Mouse (Mus musculus): Measurements from ENCODE around the gene Ptprm. TPM values are rescaled to one million over a fixed set of nuclear protein-coding genes. Genes with fewer than 3 reads are reported as not detected.

Gene Ptprm
- total and polyA plus RNA-seq, 3 experiments, result not detected

DNA sequence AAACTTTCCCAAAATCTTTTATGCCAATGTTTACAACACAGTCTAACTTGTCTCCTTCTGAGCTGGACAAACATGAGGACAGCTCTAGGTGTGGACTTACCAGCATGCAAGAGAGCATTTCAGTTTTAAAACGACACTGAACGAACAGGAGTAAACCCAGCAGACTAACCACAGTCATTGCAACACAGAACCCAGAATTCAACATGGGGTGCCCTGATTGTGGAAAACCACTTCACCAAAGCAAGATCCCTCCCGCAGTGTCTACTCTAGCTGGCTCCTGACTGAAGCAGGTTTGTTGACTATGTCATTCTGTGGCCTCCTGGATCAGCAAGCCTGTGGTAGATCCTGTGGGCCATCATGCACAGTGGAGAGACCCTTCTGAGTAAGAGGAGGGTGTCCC is 19.9 kb downstream of the Ptprm start:
- H3K4me3 ChIP-seq (ENCODE audit: control insufficient read depth in 1 of 2, insufficient read depth in 1 of 2, low read depth in 2 of 2, low read length in 2 of 2), result no peak overlapping the region
- H3K36me3 ChIP-seq (ENCODE audit: control insufficient read depth in 1 of 2, insufficient read depth in 2 of 2, low read length in 2 of 2), result no peaks in the 10 kb centered on the region
- no peaks in the 10 kb centered on the region for H3K4me1 ChIP-seq (ENCODE audit: control insufficient read depth in 1 of 2, insufficient read depth in 2 of 2, low read length in 2 of 2)
- no peaks in the 10 kb centered on the region for H3K27me3 ChIP-seq (ENCODE audit: control insufficient read depth in 1 of 2, insufficient read depth in 2 of 2, low read length in 2 of 2)
- no peak overlapping the region for H3K9ac ChIP-seq (ENCODE audit: control insufficient read depth, low read depth, low read length, poor library complexity, severe bottlenecking)
- H3K79me2 ChIP-seq (ENCODE audit: control insufficient read depth, insufficient read depth, low read length, poor library complexity), result no peaks in the 10 kb centered on the region
- H3K27ac ChIP-seq (ENCODE audit: control insufficient read depth, low read depth, low read length), result no peak overlapping the region
- no peak for TF ChIP-seq TBP (IDR thresholded peaks at IDR 0.05; ENCODE audit: low read depth, low read length)
- no peak for TF ChIP-seq POLR2AphosphoS2 (IDR thresholded peaks at IDR 0.05; ENCODE audit: low read length)
- no peak for TF ChIP-seq ZNF384 (IDR thresholded peaks at IDR 0.05; ENCODE audit: low read depth, low read length)
- no peak for TF ChIP-seq POLR2AphosphoS5 (IDR thresholded peaks at IDR 0.05; ENCODE audit: borderline replicate concordance, low read depth, low read length)
- no peak for TF ChIP-seq HCFC1 (IDR thresholded peaks at IDR 0.05; ENCODE audit: low read depth, low read length)
- TF ChIP-seq ZKSCAN1 (IDR thresholded peaks at IDR 0.05; ENCODE audit: low read depth, low read length), result no peak
- TF ChIP-seq TAL1 (IDR thresholded peaks at IDR 0.05; ENCODE audit: low read length), result no peak
- TF ChIP-seq MEF2A (IDR thresholded peaks at IDR 0.05; ENCODE audit: extremely low read depth, insufficient replicate concordance, low read depth, low read length, poor library complexity, severe bottlenecking), result no peak
- no peak for TF ChIP-seq MAFK (IDR thresholded peaks at IDR 0.05; ENCODE audit: borderline replicate concordance, low read depth, low read length)
- TF ChIP-seq NRF1 (IDR thresholded peaks at IDR 0.05; ENCODE audit: insufficient read depth, low read depth, low read length, poor library complexity, severe bottlenecking), result no peak
- TF ChIP-seq GATA1 (IDR thresholded peaks at IDR 0.05; ENCODE audit: low read depth, low read length), result no peak
- TF ChIP-seq NELFE (IDR thresholded peaks at IDR 0.05; ENCODE audit: low read depth, low read length), result no peak
- no peak for TF ChIP-seq JUND (IDR thresholded peaks at IDR 0.05; ENCODE audit: low read depth, low read length)
- no peak for TF ChIP-seq USF1 (IDR thresholded peaks at IDR 0.05; ENCODE audit: low read depth, low read length)
- no peak for TF ChIP-seq USF2 (IDR thresholded peaks at IDR 0.05; ENCODE audit: borderline replicate concordance in 1 of 2, insufficient read depth in 1 of 2, low read depth in 1 of 2, low read length in 2 of 2)
- TF ChIP-seq RAD21 (IDR thresholded peaks at IDR 0.05; ENCODE audit: low read depth, low read length), result no peak
- DNase-seq (ENCODE audit: low read depth, low spot score), result no peak
- H3K9me3 ChIP-seq (replicated peaks; ENCODE audit: insufficient read depth, low read length), result no peaks in the 10 kb centered on the region

DNA sequence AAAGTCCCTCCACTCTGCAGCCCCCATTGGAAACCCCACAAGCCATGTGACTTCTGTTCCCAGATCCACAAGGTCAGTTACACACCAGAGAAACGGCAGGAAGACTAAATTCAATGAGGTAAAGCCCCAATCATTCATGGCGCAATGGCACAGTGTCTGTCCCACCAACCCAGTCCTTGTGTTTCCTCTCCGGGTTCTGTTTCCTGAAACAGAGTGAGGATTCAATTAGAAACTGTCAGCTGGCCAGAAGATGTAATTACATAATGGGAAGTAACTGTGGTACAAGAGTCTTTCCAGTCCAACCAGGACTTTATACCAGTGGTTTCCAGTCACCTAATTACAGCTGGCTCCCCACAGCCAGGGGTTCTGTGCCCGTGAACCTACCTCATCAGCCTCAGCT is 24.8 kb downstream of the Ptprm start:
- TF ChIP-seq BHLHE40 (IDR thresholded peaks at IDR 0.05; ENCODE audit: borderline replicate concordance, low read depth, low read length) (no peak), MYC (IDR thresholded peaks at IDR 0.05; ENCODE audit: low read depth, low read length) (no peak), ZKSCAN1 (IDR thresholded peaks at IDR 0.05; ENCODE audit: low read depth, low read length) (no peak), MAFK (IDR thresholded peaks at IDR 0.05; ENCODE audit: borderline replicate concordance, low read depth, low read length) (no peak), NELFE (IDR thresholded peaks at IDR 0.05; ENCODE audit: low read depth, low read length) (no peak), SIN3A (IDR thresholded peaks at IDR 0.05; ENCODE audit: low read length) (no peak), POLR2A (IDR thresholded peaks at IDR 0.05; ENCODE audit: control insufficient read depth in 1 of 2, insufficient read depth in 1 of 2, low read depth in 1 of 2, low read length in 2 of 2, poor library complexity in 1 of 2) (no peak), POLR2AphosphoS5 (IDR thresholded peaks at IDR 0.05; ENCODE audit: borderline replicate concordance, low read depth, low read length) (no peak), ZNF384 (IDR thresholded peaks at IDR 0.05; ENCODE audit: low read depth, low read length) (no peak), CHD1 (IDR thresholded peaks at IDR 0.05; ENCODE audit: low read depth, low read length) (no peak), MYB (IDR thresholded peaks at IDR 0.05; ENCODE audit: low read depth, low read length) (no peak), POLR2AphosphoS2 (IDR thresholded peaks at IDR 0.05; ENCODE audit: low read length) (no peak), ELF1 (IDR thresholded peaks at IDR 0.05; ENCODE audit: low read depth, low read length) (no peak), TBP (IDR thresholded peaks at IDR 0.05; ENCODE audit: low read depth, low read length) (no peak), RCOR1 (IDR thresholded peaks at IDR 0.05; ENCODE audit: low read depth, low read length) (no peak), EP300 (IDR thresholded peaks at IDR 0.05; ENCODE audit: low read depth in 1 of 2, low read length in 2 of 2) (no peak), UBTF (IDR thresholded peaks at IDR 0.05; ENCODE audit: borderline replicate concordance, insufficient read depth, low read depth, low read length) (no peak)
- Histone ChIP-seq H3K4me1 (ENCODE audit: control insufficient read depth in 1 of 2, insufficient read depth in 2 of 2, low read length in 2 of 2) (no peaks in the 10 kb centered on the region), H3K4me3 (ENCODE audit: control insufficient read depth in 1 of 2, insufficient read depth in 1 of 2, low read depth in 2 of 2, low read length in 2 of 2) (no peak overlapping the region), H3K9me3 (replicated peaks; ENCODE audit: insufficient read depth, low read length) (no peaks in the 10 kb centered on the region), H3K36me3 (ENCODE audit: control insufficient read depth in 1 of 2, insufficient read depth in 2 of 2, low read length in 2 of 2) (no peaks in the 10 kb centered on the region), H3K27ac (ENCODE audit: control insufficient read depth, low read depth, low read length) (no peak overlapping the region), H3K9ac (ENCODE audit: control insufficient read depth, low read depth, low read length, poor library complexity, severe bottlenecking) (no peak overlapping the region), H3K79me2 (ENCODE audit: control insufficient read depth, insufficient read depth, low read length, poor library complexity) (no peaks in the 10 kb centered on the region), H3K27me3 (ENCODE audit: control insufficient read depth in 1 of 2, insufficient read depth in 2 of 2, low read length in 2 of 2) (no peaks in the 10 kb centered on the region)
- no peak for DNase-seq (ENCODE audit: low read depth, low spot score)
